Mouse (Mus musculus) C2C12 (cell line): Measurements from ENCODE around the gene Brap.

Experiments used
- CTCF ChIP-seq: IDR thresholded peaks from one replicate; pipeline ENCODE4 v1.5.1; 2011; ENCODE audit not compliant: control insufficient read depth, insufficient read depth, insufficient read length
- FOSL1 ChIP-seq: IDR thresholded peaks from one replicate; pipeline ENCODE4 v1.8.0; 2011; ENCODE audit warnings: mild to moderate bottlenecking, low read length; ENCODE audit not compliant: poor library complexity, insufficient read depth, severe bottlenecking
- MYOD1 ChIP-seq: IDR thresholded peaks from one replicate; pipeline ENCODE4 v1.6.1; 2011; ENCODE audit warnings: low read depth; ENCODE audit not compliant: control insufficient read depth, insufficient read length

DNA sequence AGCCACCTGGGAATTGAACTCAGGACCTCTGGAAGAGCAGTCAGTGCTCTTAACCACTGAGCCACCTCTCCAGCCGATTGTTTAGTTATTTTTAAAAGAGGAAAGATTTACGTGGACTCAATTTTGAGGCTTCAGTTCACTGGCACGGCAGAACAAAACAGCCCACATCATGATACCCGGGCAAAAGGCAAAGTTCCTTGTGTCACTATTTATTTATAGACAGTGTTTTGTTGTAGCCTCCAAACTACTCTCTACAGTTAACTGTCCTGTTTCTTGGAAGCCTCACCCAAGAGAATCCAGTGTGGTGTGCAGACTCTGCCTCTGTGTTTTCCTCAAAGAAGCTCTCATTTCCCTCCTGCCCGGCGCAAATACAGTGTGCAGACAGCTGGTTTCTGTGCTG is 48.3 kb upstream of the Brap start:
- TF ChIP-seq CTCF (no peak), FOSL1 (no peak), MYOD1 (no peak)
